Mouse (Mus musculus): ENCODE data around the gene Sf3b3.

DNA sequence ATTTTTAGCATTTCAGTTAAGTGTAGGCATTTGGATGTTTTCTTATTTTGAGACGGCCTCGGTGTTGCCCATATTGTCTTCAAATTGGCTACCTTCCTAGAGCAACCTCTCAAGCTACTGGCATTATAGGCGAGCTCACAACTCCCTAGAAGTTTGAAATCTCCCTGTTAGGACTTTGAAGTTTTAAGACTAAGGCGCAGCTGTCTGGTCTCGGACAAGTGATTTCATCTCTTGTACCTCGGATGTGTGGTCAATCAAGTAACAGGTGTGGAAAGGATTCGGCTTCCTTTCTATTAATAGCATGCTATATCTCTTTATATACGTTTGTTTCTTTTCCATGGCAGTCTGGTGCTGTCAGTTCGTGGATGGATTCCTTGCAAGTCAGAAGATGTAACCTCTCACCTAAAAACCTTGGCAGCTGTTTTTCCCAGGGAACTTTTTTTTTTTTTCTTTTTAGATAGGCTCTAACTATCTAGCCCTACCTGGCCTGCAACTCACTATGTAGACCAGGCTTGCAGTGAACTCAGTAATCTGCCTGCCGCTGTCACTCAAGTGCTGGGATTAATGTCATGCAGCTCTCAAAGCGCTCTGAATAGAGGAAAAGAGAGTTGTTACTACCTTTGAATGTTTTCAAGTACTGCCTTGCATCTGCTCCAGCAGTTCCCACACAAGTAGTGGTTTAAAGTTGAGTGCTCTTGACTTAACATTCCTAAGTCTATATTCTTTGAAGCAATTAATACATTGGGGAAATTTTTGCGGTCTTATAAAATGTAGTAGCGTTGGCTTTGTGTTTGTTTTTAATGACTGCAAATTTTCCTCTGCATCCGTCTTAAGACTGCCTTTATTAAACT, 1.3 kb upstream of the Sf3b3 start:
- TF ChIP-seq CTCF (IDR thresholded peaks at IDR 0.05; ENCODE audit: low read depth) (no peak), EP300 (optimal IDR thresholded peaks at IDR 0.05) (no peak)

Measured in stomach, postnatal 0 days (tissue).